Mouse (Mus musculus) lung, embryonic 14.5 days (tissue): ENCODE measurements around the gene Spryd4. TPM values are rescaled to one million over a fixed set of nuclear protein-coding genes. Genes with fewer than 3 reads are reported as not detected.

Experiments
- ATAC-seq: fragments of 200-750 bp; cut with Nextera tagmentation; 2 replicates; pipeline ENCODE4 v1.8.0; 2017; ENCODE audit warnings: mild to moderate bottlenecking, moderate TSS enrichment, moderate library complexity; ENCODE audit not compliant: insufficient read depth
- DNase-seq: peaks from one replicate; pipeline ENCODE4 v3.0.0-alpha.2; 2015
- H3K27ac ChIP-seq: fragments of 300-500 bp; sonication (generic); 2 replicates; pipeline ENCODE4 v1.5.1; 2014; ENCODE audit warnings: low read depth, mild to moderate bottlenecking, moderate library complexity
- H3K27me3 ChIP-seq: fragments of 300-500 bp; sonication (generic); 2 replicates; pipeline ENCODE4 v1.6.1; 2014; ENCODE audit warnings: low read length, control low read depth; ENCODE audit not compliant: insufficient read depth
- H3K36me3 ChIP-seq: fragments of 300-500 bp; sonication (generic); 2 replicates; pipeline ENCODE4 v1.6.1; 2014; ENCODE audit warnings: control low read depth; ENCODE audit not compliant: insufficient read depth
- H3K4me1 ChIP-seq: fragments of 300-500 bp; sonication (generic); 2 replicates; pipeline ENCODE4 v1.6.1; 2014; ENCODE audit warnings: antibody characterized with exemption, control low read depth; ENCODE audit not compliant: insufficient read depth
- H3K4me2 ChIP-seq: fragments of 300-500 bp; sonication (generic); 2 replicates; pipeline ENCODE4 v1.6.1; 2014; ENCODE audit warnings: mild to moderate bottlenecking
- H3K4me3 ChIP-seq: fragments of 300-500 bp; sonication (generic); 2 replicates; pipeline ENCODE4 v1.5.1; 2014; ENCODE audit warnings: low read depth, low read length
- H3K9ac ChIP-seq: fragments of 300-500 bp; sonication (generic); 2 replicates; pipeline ENCODE4 v1.6.1; 2014
- H3K9me3 ChIP-seq: fragments of 300-500 bp; sonication (generic); 2 replicates; pipeline ENCODE4 v1.6.1; 2016; ENCODE audit warnings: low read depth, low read length, control low read depth
- CTCF ChIP-seq: IDR thresholded peaks from 2 replicates; pipeline ENCODE4 v1.5.1; 2016; ENCODE audit warnings: antibody characterized with exemption, low read depth
- WGBS: fragments of 180-500 bp; shearing (Covaris S2); extraction: QIAGEN DNeasy Blood & Tissue Kit; methylation state at CpG from one replicate; pipeline ENCODE4 v1.1.7; 2014; 5-methylcytosine and 5-hydroxymethylcytosine counted together
- polyA plus RNA-seq: library from polyadenylated mRNA; unstranded; fragments of >200 nt; fragmentation: Nextera tagmentation; extraction: Ambion mirVana; gene quantifications from 2 replicates; pipeline ENCODE4 v1.2.1, GENCODE M21; 2014

Gene Spryd4
- polyA plus RNA-seq, 1 experiment from 2014 or later: 27.3 TPM

DNA sequence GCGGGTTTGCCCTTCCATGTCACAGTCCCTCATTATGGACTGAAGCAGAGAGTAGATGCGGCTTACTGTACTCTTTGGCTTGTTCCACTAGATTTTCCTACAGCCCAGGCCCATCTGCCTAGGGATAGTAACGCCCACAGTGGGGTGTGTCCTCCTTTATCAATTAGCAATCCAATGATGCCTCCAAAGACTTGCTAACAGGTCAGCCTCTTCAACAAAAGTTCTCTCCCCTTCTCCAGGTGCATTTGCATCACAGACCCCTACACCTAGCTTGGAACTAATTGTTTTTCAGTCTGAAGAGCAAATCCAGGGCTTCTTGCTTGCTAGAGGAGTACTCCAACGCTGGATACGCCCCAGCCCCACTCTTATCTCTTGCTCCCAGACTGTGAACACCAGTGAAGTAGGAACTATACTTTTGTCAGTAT lies 24.4 kb downstream of the Spryd4 start:
- Histone ChIP-seq H3K9ac (no peak overlapping the region), H3K9me3 (no peaks in the 10 kb centered on the region), H3K36me3 (no peaks in the 10 kb centered on the region), H3K4me3 (no peak overlapping the region), H3K4me2 (no peak overlapping the region), H3K4me1 (no peaks in the 10 kb centered on the region), H3K27ac (no peak overlapping the region), H3K27me3 (no peaks in the 10 kb centered on the region)
- no peak for TF ChIP-seq CTCF
- ATAC-seq (no peak), DNase-seq (no peak)
- WGBS: 57% methylated on average over 5 of the region's 5 CpGs

- no peaks in the 10 kb centered on the region for H3K4me1 ChIP-seq
- WGBS: 45% methylated on average over 2 of the region's 2 CpGs
- no peaks in the 10 kb centered on the region for H3K27me3 ChIP-seq
- H3K4me2 ChIP-seq: no peak overlapping the region
- H3K27ac ChIP-seq: no peak overlapping the region
- H3K4me3 ChIP-seq: no peak overlapping the region
- ATAC-seq (peak; percentile 62), DNase-seq (peak; percentile 95)
- no peaks in the 10 kb centered on the region for H3K9me3 ChIP-seq
- peak; percentile 97 for TF ChIP-seq CTCF
- no peak overlapping the region for H3K9ac ChIP-seq
- H3K36me3 ChIP-seq: no peaks in the 10 kb centered on the region
These were observed 25.6 kb downstream of the Spryd4 start for GRCm38 (mm10) chr10:128185959-128186358.

DNA sequence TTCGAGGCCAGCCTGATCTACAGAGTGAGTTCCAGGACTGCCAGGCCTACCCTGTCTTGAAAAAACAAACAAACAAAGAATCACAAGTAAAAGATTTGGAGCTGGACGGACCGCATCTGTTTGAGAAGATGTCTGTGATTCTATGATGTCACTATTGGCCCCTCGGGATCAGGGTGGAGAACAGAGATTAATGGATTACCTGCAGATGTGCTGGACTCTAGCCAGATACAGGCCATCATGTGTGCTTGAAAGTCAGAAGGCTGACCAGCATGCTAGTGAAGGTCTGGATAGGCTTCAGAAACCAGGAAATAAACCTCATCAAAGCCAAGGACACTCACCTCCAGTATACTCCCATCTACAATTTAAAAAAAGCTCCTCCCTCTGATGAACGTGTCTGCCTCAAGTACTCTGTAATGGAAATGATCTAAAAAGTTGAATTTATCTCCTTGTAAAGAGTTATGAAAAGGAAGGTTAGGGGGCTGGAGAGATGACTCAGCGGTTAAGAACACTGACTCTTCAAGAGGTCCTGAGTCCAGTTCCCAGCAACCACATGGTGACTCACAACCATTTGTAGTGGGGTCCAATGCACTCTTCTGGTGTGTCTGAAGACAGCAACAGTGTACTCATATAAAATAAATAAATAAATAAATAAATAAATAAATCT lies 26.2 kb downstream of the Spryd4 start:
- H3K4me2 ChIP-seq: no peak overlapping the region
- no peak overlapping the region for H3K27ac ChIP-seq
- DNase-seq: no peak
- no peak overlapping the region for H3K9ac ChIP-seq
- no peak for TF ChIP-seq CTCF
- H3K4me1 ChIP-seq: no peaks in the 10 kb centered on the region
- H3K36me3 ChIP-seq: no peaks in the 10 kb centered on the region
- no peak overlapping the region for H3K4me3 ChIP-seq
- WGBS: 52% methylated on average over 6 of the region's 6 CpGs
- no peaks in the 10 kb centered on the region for H3K9me3 ChIP-seq
- no peaks in the 10 kb centered on the region for H3K27me3 ChIP-seq
- peak; percentile 31; the same call in 1 of the 2 replicates for ATAC-seq

- H3K4me2 ChIP-seq: no peak overlapping the region
- no peaks in the 10 kb centered on the region for H3K9me3 ChIP-seq
- no peaks in the 10 kb centered on the region for H3K36me3 ChIP-seq
- 67% methylated on average over 2 of the region's 2 CpGs for WGBS
- H3K4me3 ChIP-seq: no peak overlapping the region
- no peak for DNase-seq
- no peaks in the 10 kb centered on the region for H3K4me1 ChIP-seq
- H3K27ac ChIP-seq: no peak overlapping the region
- no peak for ATAC-seq
- H3K9ac ChIP-seq: no peak overlapping the region
- TF ChIP-seq CTCF: no peak
- H3K27me3 ChIP-seq: no peaks in the 10 kb centered on the region
These were observed 27.3 kb downstream of the Spryd4 start for GRCm38 (mm10) chr10:128184296-128184695.

DNA sequence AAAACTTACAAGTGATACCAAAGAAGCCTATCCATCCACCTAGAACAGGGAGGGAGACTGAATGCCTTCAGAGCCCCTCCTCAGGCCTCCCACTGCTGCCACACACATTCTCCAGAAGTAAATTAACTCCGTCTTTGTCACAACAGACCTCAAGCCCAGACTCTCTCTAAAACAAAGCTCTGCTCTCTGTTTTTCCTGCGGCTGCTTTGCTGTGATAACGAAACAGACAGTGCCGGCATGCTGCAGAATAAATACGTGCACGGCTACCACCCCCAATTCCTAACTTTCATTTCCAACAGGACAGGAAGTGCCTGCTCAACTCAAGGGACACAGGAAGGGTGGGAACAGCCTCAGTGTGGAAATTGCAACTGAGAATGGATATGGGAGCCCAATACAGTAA lies 31.6 kb downstream of the Spryd4 start, which contains the start of gene Rbms2:
Gene Rbms2, minus strand, starts transcription at position 309 of the 400 bp plus-strand sequence.
- peaks cover 6% of the 10 kb centered on the region; the same call in 1 of the 2 replicates for H3K4me1 ChIP-seq
- TF ChIP-seq CTCF: no peak
- H3K27ac ChIP-seq: peak within 1 kb of the TSS; percentile 72
- peak within 1 kb of the TSS; percentile 16 for H3K4me3 ChIP-seq
- H3K4me2 ChIP-seq: peak within 1 kb of the TSS; percentile 58
- WGBS: 2% methylated on average over 6 of the region's 6 CpGs
- H3K9ac ChIP-seq: peak within 1 kb of the TSS; percentile 35
- ATAC-seq (no peak), DNase-seq (peak; percentile 64)
- no peaks in the 10 kb centered on the region for H3K36me3 ChIP-seq
- no peaks in the 10 kb centered on the region for H3K27me3 ChIP-seq
- no peaks in the 10 kb centered on the region for H3K9me3 ChIP-seq

DNA sequence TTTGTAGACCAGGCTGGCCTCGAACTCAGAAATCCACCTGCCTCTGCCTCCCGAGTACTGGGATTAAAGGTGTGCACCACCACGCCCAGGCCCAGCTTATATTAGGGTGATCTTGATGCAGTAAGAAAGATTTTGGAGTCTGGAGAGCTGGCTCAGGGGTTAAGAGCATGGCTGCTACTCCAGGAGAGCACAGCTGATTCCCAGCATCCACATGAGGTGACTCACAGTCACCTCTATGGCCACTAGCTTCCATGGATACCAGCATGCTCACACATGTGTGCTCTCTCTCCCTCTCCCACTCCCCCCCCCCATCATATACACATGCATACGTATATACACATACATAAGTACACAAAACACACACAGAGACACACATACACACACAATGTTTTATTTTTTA lies 34.3 kb downstream of the Spryd4 start:
- Histone ChIP-seq H3K27me3 (no peaks in the 10 kb centered on the region), H3K4me3 (no peak overlapping the region), H3K9ac (no peak overlapping the region), H3K4me1 (peaks cover 10% of the 10 kb centered on the region), H3K36me3 (no peaks in the 10 kb centered on the region), H3K4me2 (no peak overlapping the region), H3K27ac (no peak overlapping the region), H3K9me3 (no peaks in the 10 kb centered on the region)
- ATAC-seq (no peak), DNase-seq (no peak)
- WGBS: 81% methylated on average over 4 of the region's 4 CpGs
- no peak for TF ChIP-seq CTCF

GRCm38 (mm10) chr10:128175996-128176755 lies 35.4 kb downstream of the Spryd4 start:
- no peak for TF ChIP-seq CTCF
- ATAC-seq (peak; percentile 84), DNase-seq (peak; percentile 92)
- Histone ChIP-seq H3K4me1 (peaks cover 10% of the 10 kb centered on the region), H3K27ac (peak overlapping the region; percentile 89), H3K9ac (peak overlapping the region; percentile 63), H3K27me3 (no peaks in the 10 kb centered on the region), H3K4me2 (peak overlapping the region; percentile 82), H3K36me3 (no peaks in the 10 kb centered on the region), H3K4me3 (peak overlapping the region; percentile 70), H3K9me3 (no peaks in the 10 kb centered on the region)
- WGBS: under 1% methylated on average over 17 of the region's 17 CpGs
